Mouse (Mus musculus) forebrain, embryonic 13.5 days (tissue): Measurements from ENCODE around the gene Foxg1. TPM values are rescaled to one million over a fixed set of nuclear protein-coding genes. Genes with fewer than 3 reads are reported as not detected.
A peak's percentile ranks its signal among the peaks of the same experiment; 100 is the strongest.

ENCODE experiments used
- ATAC-seq: fragments of 200-750 bp; cut with Nextera tagmentation; 2 replicates; pipeline ENCODE4 v1.8.0; 2017
- H3K27ac ChIP-seq: fragments of 300-500 bp; sonication (generic); 2 replicates; pipeline ENCODE4 v1.5.1; 2015; ENCODE audit warnings: inconsistent platforms, mild to moderate bottlenecking, moderate library complexity
- H3K27me3 ChIP-seq: fragments of 300-500 bp; sonication (generic); 2 replicates; pipeline ENCODE4 v1.6.1; 2015; ENCODE audit warnings: mild to moderate bottlenecking, inconsistent platforms
- H3K36me3 ChIP-seq: fragments of 300-500 bp; sonication (generic); 2 replicates; pipeline ENCODE4 v1.6.1; 2015; ENCODE audit warnings: mild to moderate bottlenecking, inconsistent platforms; ENCODE audit not compliant: poor library complexity, severe bottlenecking
- H3K4me1 ChIP-seq: fragments of 300-500 bp; sonication (generic); 2 replicates; pipeline ENCODE4 v1.6.1; 2015; ENCODE audit warnings: inconsistent platforms
- H3K4me2 ChIP-seq: fragments of 300-500 bp; sonication (generic); 2 replicates; pipeline ENCODE4 v1.6.1; 2015; ENCODE audit warnings: inconsistent platforms, mild to moderate bottlenecking, moderate library complexity
- H3K4me3 ChIP-seq: fragments of 300-500 bp; sonication (generic); 2 replicates; pipeline ENCODE4 v1.5.1; 2015; ENCODE audit warnings: mild to moderate bottlenecking, inconsistent platforms
- H3K9ac ChIP-seq: fragments of 300-500 bp; sonication (generic); 2 replicates; pipeline ENCODE4 v1.6.1; 2015; ENCODE audit warnings: mild to moderate bottlenecking, inconsistent platforms
- H3K9me3 ChIP-seq: fragments of 300-500 bp; sonication (generic); replicated peaks from 2 replicates; pipeline ENCODE4 v1.6.1; 2016; ENCODE audit warnings: inconsistent platforms
- WGBS: fragments of 180-500 bp; shearing (Covaris S2); methylation state at CpG from one replicate; pipeline ENCODE4 v1.1.7; 2015; 5-methylcytosine and 5-hydroxymethylcytosine counted together
- polyA plus RNA-seq: library from polyadenylated mRNA; unstranded; fragments of >200 nt; fragmentation: Nextera tagmentation; extraction: Ambion mirVana; gene quantifications from 2 replicates; pipeline ENCODE4 v1.2.1, GENCODE M21; 2015

Foxg1 gene
- polyA plus RNA-seq = 76.5 and 98.6 TPM in 2 replicates

- peak; percentile 3 for ATAC-seq
- peak within 1 kb of the TSS; percentile 85 for H3K4me3 ChIP-seq
- H3K27me3 ChIP-seq = peaks cover 5% of the 10 kb centered on the region; the same call in 1 of the 2 replicates
- peaks cover 10% of the 10 kb centered on the region for H3K36me3 ChIP-seq
- H3K9ac ChIP-seq = peak within 1 kb of the TSS; percentile 100
- under 1% methylated on average over 52 of the region's 61 CpGs for WGBS
- peak within 1 kb of the TSS; percentile 100 for H3K27ac ChIP-seq
- peak within 1 kb of the TSS; percentile 75 for H3K4me2 ChIP-seq
- H3K9me3 ChIP-seq = no peaks in the 10 kb centered on the region
- peaks cover 20% of the 10 kb centered on the region; the same call in 1 of the 2 replicates for H3K4me1 ChIP-seq
Observed at GRCm38 (mm10) chr12:49382565-49383520, at the start of gene Foxg1. Foxg1 (plus strand) TSS chr12:49382660.

GRCm38 (mm10) chr12:49349697-49350096 is 32.8 kb upstream of the Foxg1 start:
- H3K4me2 ChIP-seq = no peak overlapping the region
- no peaks in the 10 kb centered on the region for H3K27me3 ChIP-seq
- H3K36me3 ChIP-seq = no peaks in the 10 kb centered on the region
- ATAC-seq = no peak
- 98% methylated on average over 10 of the region's 10 CpGs for WGBS
- H3K9ac ChIP-seq = no peak overlapping the region
- no peaks in the 10 kb centered on the region for H3K4me1 ChIP-seq
- no peak overlapping the region for H3K27ac ChIP-seq
- H3K4me3 ChIP-seq = no peak overlapping the region
- no peaks in the 10 kb centered on the region for H3K9me3 ChIP-seq

DNA sequence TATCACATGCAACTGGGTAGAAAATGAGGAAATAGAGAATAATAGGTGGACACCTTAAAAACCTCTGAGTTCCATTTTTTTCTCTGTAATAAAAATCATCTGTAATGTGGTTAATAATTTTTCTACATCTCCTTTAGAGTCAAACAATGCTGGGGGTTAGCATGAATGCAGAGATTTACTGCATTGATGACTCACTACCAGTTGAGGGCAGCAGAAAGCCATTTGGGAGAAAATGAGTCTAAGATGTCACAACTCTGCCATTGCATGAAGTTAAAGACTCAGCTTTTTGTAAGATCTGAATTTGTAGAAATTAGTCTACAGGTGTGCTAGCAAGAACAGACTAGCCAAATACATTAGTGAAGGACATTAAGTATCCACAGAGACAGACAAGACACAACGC is 13.5 kb upstream of the Foxg1 start:
- H3K4me1 ChIP-seq = peaks cover 22% of the 10 kb centered on the region
- ATAC-seq = no peak
- no peaks in the 10 kb centered on the region for H3K9me3 ChIP-seq
- WGBS = 60% methylated on average over 1 of the region's 1 CpGs
- no peak overlapping the region for H3K9ac ChIP-seq
- H3K4me3 ChIP-seq = no peak overlapping the region
- no peaks in the 10 kb centered on the region for H3K36me3 ChIP-seq
- no peak overlapping the region for H3K27ac ChIP-seq
- H3K4me2 ChIP-seq = no peak overlapping the region
- no peaks in the 10 kb centered on the region for H3K27me3 ChIP-seq

GRCm38 (mm10) chr12:49372170-49372569 is 10.3 kb upstream of the Foxg1 start:
- no peak overlapping the region for H3K9ac ChIP-seq
- H3K4me3 ChIP-seq = no peak overlapping the region
- no peak overlapping the region for H3K4me2 ChIP-seq
- H3K27ac ChIP-seq = 0 out of 2 replicates have a peak overlapping the region, but pooled peaks have one; percentile 89
- H3K36me3 ChIP-seq = no peaks in the 10 kb centered on the region
- no peak for ATAC-seq
- no peaks in the 10 kb centered on the region for H3K9me3 ChIP-seq
- no peaks in the 10 kb centered on the region for H3K27me3 ChIP-seq
- peaks cover 38% of the 10 kb centered on the region for H3K4me1 ChIP-seq

DNA sequence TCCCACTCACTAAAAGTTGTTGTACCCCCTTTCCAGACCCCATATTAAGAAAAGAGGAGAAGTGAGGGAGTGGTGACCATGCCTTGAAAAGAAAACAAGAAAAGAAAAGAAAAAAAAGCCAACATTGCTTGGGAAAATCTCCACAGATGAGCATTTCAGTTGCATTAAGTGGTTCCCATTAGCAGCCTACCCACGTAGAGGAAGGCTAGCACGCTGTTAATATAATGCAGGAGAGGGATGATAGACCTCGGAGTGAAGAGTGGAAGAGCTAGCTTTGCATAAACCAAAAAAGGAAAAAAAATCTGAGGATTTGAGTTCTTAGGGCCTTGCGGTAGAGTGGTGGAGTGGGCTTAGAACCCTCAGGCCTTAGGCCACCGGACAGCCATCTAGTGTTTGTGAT is 9.3 kb upstream of the Foxg1 start:
- H3K4me3 ChIP-seq = peak overlapping the region; percentile 41; the same call in 1 of the 2 replicates
- H3K27me3 ChIP-seq = no peaks in the 10 kb centered on the region
- H3K4me1 ChIP-seq = peaks cover 38% of the 10 kb centered on the region
- WGBS = 8% methylated on average over 5 of the region's 5 CpGs
- H3K36me3 ChIP-seq = no peaks in the 10 kb centered on the region
- H3K9me3 ChIP-seq = no peaks in the 10 kb centered on the region
- H3K4me2 ChIP-seq = peak overlapping the region; percentile 72
- no peak for ATAC-seq
- peak overlapping the region; percentile 89 for H3K27ac ChIP-seq
- H3K9ac ChIP-seq = peak overlapping the region; percentile 76

DNA sequence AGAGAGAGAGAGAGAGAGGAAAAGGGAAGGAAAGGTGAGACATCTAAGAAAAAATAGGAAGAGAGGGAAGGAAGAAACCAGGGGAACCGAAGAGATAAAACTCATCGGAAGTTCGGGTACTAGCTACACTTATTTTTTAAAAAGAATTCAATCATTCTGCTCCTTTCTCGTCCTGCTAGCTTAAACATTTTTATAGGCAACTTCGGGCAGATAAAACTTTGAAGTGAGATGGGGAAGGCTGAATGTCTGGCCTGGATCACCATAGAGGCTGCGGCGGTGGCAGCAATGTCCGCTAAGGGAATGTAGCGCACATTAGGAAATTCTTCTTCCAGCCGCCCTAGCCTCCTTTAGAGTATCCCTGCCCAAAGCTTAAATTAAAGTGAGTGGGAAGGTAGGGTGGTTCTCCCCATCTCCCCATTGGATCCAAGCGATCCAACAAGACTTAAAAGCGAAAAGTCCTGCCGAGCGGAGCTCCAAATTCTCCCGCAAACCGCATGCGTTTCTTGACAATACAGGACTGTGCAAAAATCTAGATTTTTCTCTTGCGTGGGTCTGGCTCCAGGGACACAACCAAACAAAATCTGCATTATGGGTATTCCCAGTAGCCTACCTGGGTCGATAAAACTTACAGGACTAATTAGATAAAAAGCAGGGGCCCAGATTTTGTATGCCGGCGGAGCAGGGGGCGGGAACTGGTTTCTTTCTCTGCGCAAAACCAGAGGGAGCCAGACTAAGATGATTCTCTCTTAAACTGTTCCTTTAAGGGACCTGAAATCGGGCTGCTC is 8.4 kb upstream of the Foxg1 start:
- no peaks in the 10 kb centered on the region for H3K27me3 ChIP-seq
- 2% methylated on average over 24 of the region's 24 CpGs for WGBS
- peak overlapping the region; percentile 41 for H3K4me3 ChIP-seq
- no peaks in the 10 kb centered on the region for H3K9me3 ChIP-seq
- no peak for ATAC-seq
- peak overlapping the region; percentile 76 for H3K9ac ChIP-seq
- H3K36me3 ChIP-seq = no peaks in the 10 kb centered on the region
- peak overlapping the region; percentile 72 for H3K4me2 ChIP-seq
- peak overlapping the region; percentile 89 for H3K27ac ChIP-seq
- H3K4me1 ChIP-seq = peaks cover 41% of the 10 kb centered on the region

DNA sequence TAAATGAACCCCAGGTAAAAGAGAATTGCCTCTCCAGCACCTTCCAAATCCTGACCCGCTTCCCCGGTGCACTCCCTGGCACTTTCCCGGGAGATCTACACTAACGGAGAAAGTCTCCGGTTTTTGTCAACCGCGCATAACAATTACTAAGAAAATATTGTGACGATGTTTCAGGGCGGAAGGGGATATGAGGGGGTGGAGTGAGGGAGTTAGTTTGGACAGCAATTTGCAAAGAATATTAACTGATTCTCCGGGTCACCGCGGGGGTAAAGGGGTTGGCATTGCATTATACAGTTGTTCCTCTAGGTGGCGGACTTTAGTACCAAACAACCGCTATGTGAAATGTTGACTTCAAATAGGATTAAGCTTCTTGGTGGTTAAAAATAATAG is 7.9 kb upstream of the Foxg1 start:
- Histone ChIP-seq H3K9ac (peak overlapping the region; percentile 76), H3K9me3 (no peaks in the 10 kb centered on the region), H3K36me3 (no peaks in the 10 kb centered on the region), H3K27ac (peak overlapping the region; percentile 89), H3K4me2 (peak overlapping the region; percentile 72), H3K4me1 (peaks cover 44% of the 10 kb centered on the region), H3K4me3 (peak overlapping the region; percentile 41), H3K27me3 (peaks cover 4% of the 10 kb centered on the region; the same call in 1 of the 2 replicates)
- ATAC-seq = no peak
- WGBS = 0% methylated on average over 14 of the region's 14 CpGs

DNA sequence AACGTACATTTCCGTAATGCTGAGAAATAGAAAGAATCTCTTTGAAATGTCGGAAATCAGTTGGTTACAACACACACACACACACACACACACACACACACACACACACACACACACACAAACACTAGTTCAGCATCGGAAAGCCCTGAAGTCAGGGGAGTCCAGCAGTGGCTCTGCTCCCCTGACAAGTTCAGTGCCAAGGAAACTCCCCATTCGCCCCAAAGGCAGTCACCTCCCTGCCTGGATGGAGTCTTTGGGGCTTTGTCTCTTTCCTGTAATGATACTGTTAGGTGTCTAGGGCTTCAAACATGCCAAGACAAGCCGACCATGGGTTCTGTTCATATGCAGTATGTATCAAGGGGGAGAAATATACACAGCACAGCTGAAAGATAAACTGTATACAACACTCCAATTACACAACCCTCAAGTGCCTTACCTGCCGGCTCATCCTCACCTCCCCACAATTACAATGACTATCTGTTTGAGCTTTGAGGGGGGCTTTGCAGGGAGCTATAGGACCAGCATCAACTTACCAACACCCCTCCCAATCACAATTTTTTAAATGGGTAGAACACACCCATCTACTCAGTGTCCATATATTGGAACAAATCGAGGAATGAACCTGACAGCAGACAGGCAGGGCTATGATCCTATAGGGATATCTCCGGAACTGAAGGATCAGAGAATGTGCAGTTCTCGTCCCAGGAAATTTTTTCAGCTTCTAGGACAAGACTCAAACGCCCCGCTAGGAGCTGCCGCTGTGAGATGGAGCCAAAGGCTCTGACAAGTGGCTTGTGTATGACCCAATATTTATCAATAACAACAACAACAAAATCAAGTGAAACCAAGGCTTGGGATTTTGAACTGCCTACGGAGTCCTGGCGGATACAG is 6.8 kb upstream of the Foxg1 start:
- Histone ChIP-seq H3K4me1 (peaks cover 54% of the 10 kb centered on the region), H3K27me3 (peaks cover 5% of the 10 kb centered on the region; the same call in 1 of the 2 replicates), H3K4me2 (peak overlapping the region; percentile 75), H3K36me3 (no peaks in the 10 kb centered on the region), H3K9ac (peak overlapping the region; percentile 100), H3K27ac (peak overlapping the region; percentile 100), H3K9me3 (no peaks in the 10 kb centered on the region), H3K4me3 (peak overlapping the region; percentile 85)
- 3% methylated on average over 15 of the region's 15 CpGs for WGBS
- ATAC-seq = peak; percentile 14

DNA sequence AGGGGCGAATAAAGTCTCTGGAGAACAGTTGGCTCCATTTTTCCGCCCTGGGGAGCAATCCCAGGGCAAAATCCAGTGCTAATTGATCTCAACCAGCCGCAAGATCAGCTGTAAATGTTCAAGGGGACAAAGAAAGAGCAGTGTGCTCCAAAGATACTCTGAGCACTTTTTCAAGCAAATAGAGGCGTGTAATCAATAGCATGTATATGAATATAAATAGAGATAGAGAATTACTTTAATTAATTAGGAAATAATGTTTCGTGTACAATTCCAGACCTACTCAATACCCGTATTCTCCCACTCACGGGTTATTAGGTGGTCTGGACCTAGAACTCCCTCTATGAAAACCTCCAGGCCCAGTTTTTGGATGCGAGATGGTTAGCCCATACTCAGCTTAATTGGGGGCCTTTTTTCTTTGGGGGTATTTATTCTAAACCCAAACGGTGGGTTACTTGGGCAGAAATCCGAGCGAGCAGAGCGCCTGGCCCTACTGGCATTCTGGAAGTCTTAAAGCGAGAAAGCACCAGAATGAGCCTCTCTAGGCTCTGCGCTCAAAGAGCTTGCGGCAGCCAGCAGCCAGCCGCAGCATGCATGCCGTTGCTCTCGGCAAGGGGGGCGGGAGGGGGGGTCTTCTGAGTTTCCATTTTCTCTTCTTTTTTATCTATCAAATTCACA is 6.0 kb upstream of the Foxg1 start:
- peak overlapping the region; percentile 85 for H3K4me3 ChIP-seq
- H3K27ac ChIP-seq = peak overlapping the region; percentile 100
- peaks cover 54% of the 10 kb centered on the region for H3K4me1 ChIP-seq
- peak overlapping the region; percentile 100 for H3K9ac ChIP-seq
- H3K9me3 ChIP-seq = no peaks in the 10 kb centered on the region
- no peaks in the 10 kb centered on the region for H3K36me3 ChIP-seq
- peak overlapping the region; percentile 75 for H3K4me2 ChIP-seq
- peaks cover 5% of the 10 kb centered on the region; the same call in 1 of the 2 replicates for H3K27me3 ChIP-seq
- WGBS = under 1% methylated on average over 19 of the region's 19 CpGs
- ATAC-seq = peak; percentile 23; the same call in 1 of the 2 replicates

DNA sequence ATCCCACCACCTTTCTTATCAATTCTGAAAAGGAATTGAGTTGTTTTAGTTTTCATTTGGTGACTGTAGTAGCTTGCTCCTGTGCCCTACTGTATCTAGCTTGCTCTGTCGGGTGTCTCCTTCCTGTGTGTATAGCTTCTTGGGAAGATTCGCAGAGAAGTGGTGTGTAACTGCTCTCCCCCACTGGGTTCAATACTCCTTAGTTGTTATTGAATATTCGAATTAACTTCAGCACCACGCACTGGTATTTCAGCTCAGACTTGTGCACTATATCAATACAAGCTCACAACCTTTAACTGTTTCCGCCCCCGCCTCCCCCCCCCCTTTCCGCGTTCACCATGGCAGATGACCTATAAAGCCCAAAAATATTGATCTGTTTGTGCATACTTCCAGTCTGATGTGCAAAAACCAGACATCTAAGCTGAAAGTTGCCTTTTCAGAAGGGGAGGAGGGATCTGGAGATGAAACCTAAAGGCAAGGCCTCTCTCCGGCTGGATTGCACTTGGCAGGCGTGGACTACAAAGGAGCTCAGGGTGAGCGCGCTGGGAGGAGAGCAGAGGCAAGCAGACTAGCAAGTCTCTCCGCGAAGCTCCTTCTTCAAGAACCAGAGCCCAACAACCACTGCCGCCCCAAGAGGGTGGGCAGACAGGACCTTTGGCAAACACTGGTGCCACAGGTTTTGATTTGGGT is 5.0 kb upstream of the Foxg1 start:
- no peaks in the 10 kb centered on the region for H3K36me3 ChIP-seq
- peak overlapping the region; percentile 75 for H3K4me2 ChIP-seq
- peak overlapping the region; percentile 85 for H3K4me3 ChIP-seq
- peaks cover 5% of the 10 kb centered on the region; the same call in 1 of the 2 replicates for H3K27me3 ChIP-seq
- H3K27ac ChIP-seq = peak overlapping the region; percentile 100
- H3K9me3 ChIP-seq = no peaks in the 10 kb centered on the region
- under 1% methylated on average over 15 of the region's 15 CpGs for WGBS
- H3K9ac ChIP-seq = peak overlapping the region; percentile 100
- ATAC-seq = peak; percentile 48
- peaks cover 50% of the 10 kb centered on the region for H3K4me1 ChIP-seq
